Mouse (Mus musculus): ENCODE measurements around the gene Tex9.

GRCm38 (mm10) chr9:72422284-72422683 lies 69.7 kb downstream of the Tex9 start:
- TF ChIP-seq CTCF (IDR thresholded peaks at IDR 0.05; ENCODE audit: extremely low read depth, insufficient read depth, low read length) (no peak), POLR2A (IDR thresholded peaks at IDR 0.05; ENCODE audit: extremely low read depth, insufficient read depth, low read length) (no peak)
